Mouse (Mus musculus): ENCODE data around the gene Slc39a5. TPM values are rescaled to one million over a fixed set of nuclear protein-coding genes. Genes with fewer than 3 reads are reported as not detected.
A peak's percentile ranks its signal among the peaks of the same experiment; 100 is the strongest.

The Slc39a5 gene
- total and polyA plus RNA-seq, 3 experiments: not detected

DNA sequence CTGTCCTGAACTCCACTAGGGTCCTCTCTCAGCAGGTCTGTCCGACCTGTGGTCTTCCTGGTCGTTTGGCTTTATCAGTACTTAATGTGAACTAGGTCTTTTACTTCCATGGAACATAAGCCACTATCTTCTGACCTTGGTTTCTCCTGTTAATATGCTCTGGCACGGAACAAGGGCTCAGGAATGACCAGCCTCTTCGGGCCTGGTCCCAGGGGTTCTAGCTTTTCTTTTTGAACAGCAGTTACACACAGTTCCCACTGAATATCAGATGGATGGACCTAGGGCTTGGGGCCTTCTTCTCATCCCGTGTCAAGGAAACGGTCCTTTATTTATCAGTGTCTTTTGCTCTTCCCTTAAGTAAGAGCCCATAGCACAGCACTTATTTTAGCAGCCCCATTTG is 39.2 kb downstream of the Slc39a5 start:
- no peak for TF ChIP-seq MAZ (IDR thresholded peaks at IDR 0.05; ENCODE audit: low read depth, low read length)
- TF ChIP-seq POLR2AphosphoS2 (IDR thresholded peaks at IDR 0.05; ENCODE audit: low read length): 0 out of 2 replicates have a peak, but pooled peaks have one; percentile 29
- 0 out of 4 replicates have a peak, but pooled peaks of 1 of the 2 experiments have one; percentile 13 for TF ChIP-seq POLR2A (IDR thresholded peaks at IDR 0.05; ENCODE audit: control insufficient read depth in 1 of 2, insufficient read depth in 1 of 2, low read depth in 1 of 2, low read length in 2 of 2, poor library complexity in 1 of 2)
- Histone ChIP-seq H3K36me3 (ENCODE audit: control insufficient read depth in 1 of 2, insufficient read depth in 2 of 2, low read length in 2 of 2) (peaks cover 7 to 39% of the 10 kb centered on the region in 2 experiments), H3K9ac (ENCODE audit: control insufficient read depth, low read depth, low read length, poor library complexity, severe bottlenecking) (no peak overlapping the region)

GRCm38 (mm10) chr10:128359226-128359625 is 41.8 kb downstream of the Slc39a5 start:
- Histone ChIP-seq H3K4me1 (ENCODE audit: control insufficient read depth in 1 of 2, insufficient read depth in 2 of 2, low read length in 2 of 2) (no peaks in the 10 kb centered on the region), H3K9me3 (replicated peaks; ENCODE audit: insufficient read depth, low read length) (no peaks in the 10 kb centered on the region), H3K9ac (ENCODE audit: control insufficient read depth, low read depth, low read length, poor library complexity, severe bottlenecking) (no peak overlapping the region), H3K79me2 (ENCODE audit: control insufficient read depth, insufficient read depth, low read length, poor library complexity) (no peaks in the 10 kb centered on the region), H3K36me3 (ENCODE audit: control insufficient read depth in 1 of 2, insufficient read depth in 2 of 2, low read length in 2 of 2) (peaks cover 2 to 55% of the 10 kb centered on the region in 2 experiments; a peak in 3 of 4 replicates), H3K4me3 (ENCODE audit: control insufficient read depth in 1 of 2, insufficient read depth in 1 of 2, low read depth in 2 of 2, low read length in 2 of 2) (no peak overlapping the region), H3K27me3 (ENCODE audit: control insufficient read depth in 1 of 2, insufficient read depth in 2 of 2, low read length in 2 of 2) (no peaks in the 10 kb centered on the region), H3K27ac (ENCODE audit: control insufficient read depth, low read depth, low read length) (no peak overlapping the region)
- no peak for DNase-seq (ENCODE audit: low read depth, low spot score)
- peak; percentile 23; the same call in 1 of the 2 replicates for TF ChIP-seq POLR2AphosphoS2 (IDR thresholded peaks at IDR 0.05; ENCODE audit: low read length)
- TF ChIP-seq GABPA (IDR thresholded peaks at IDR 0.05; ENCODE audit: low read depth, low read length): no peak
- no peak for TF ChIP-seq ZMIZ1 (IDR thresholded peaks at IDR 0.05; ENCODE audit: low read depth, low read length)
- 0 out of 2 replicates have a peak, but pooled peaks have one; percentile 34 for TF ChIP-seq MXI1 (IDR thresholded peaks at IDR 0.05; ENCODE audit: low read depth, low read length)
- peak; percentile 36; the same call in 1 of the 2 replicates for TF ChIP-seq NRF1 (IDR thresholded peaks at IDR 0.05; ENCODE audit: insufficient read depth, low read depth, low read length, poor library complexity, severe bottlenecking)
- peak in 1 of 2 experiments; percentile 29; a peak in 1 of 4 replicates for TF ChIP-seq POLR2A (IDR thresholded peaks at IDR 0.05; ENCODE audit: control insufficient read depth in 1 of 2, insufficient read depth in 1 of 2, low read depth in 1 of 2, low read length in 2 of 2, poor library complexity in 1 of 2)

More for the DNA sequence above, 39.2 kb downstream of the Slc39a5 start:
- no peak for DNase-seq (ENCODE audit: low read depth, low spot score)
- Histone ChIP-seq H3K4me1 (ENCODE audit: control insufficient read depth in 1 of 2, insufficient read depth in 2 of 2, low read length in 2 of 2) (peaks cover 6 to 7% of the 10 kb centered on the region in 2 experiments), H3K27ac (ENCODE audit: control insufficient read depth, low read depth, low read length) (no peak overlapping the region), H3K79me2 (ENCODE audit: control insufficient read depth, insufficient read depth, low read length, poor library complexity) (no peaks in the 10 kb centered on the region), H3K27me3 (ENCODE audit: control insufficient read depth in 1 of 2, insufficient read depth in 2 of 2, low read length in 2 of 2) (no peaks in the 10 kb centered on the region), H3K4me3 (ENCODE audit: control insufficient read depth in 1 of 2, insufficient read depth in 1 of 2, low read depth in 2 of 2, low read length in 2 of 2) (no peak overlapping the region), H3K9me3 (replicated peaks; ENCODE audit: insufficient read depth, low read length) (no peaks in the 10 kb centered on the region)

- peaks cover 2 to 57% of the 10 kb centered on the region in 2 experiments; a peak in 3 of 4 replicates for H3K36me3 ChIP-seq (ENCODE audit: control insufficient read depth in 1 of 2, insufficient read depth in 2 of 2, low read length in 2 of 2)
- no peaks in the 10 kb centered on the region for H3K27me3 ChIP-seq (ENCODE audit: control insufficient read depth in 1 of 2, insufficient read depth in 2 of 2, low read length in 2 of 2)
- no peak overlapping the region for H3K9ac ChIP-seq (ENCODE audit: control insufficient read depth, low read depth, low read length, poor library complexity, severe bottlenecking)
- no peak overlapping the region for H3K27ac ChIP-seq (ENCODE audit: control insufficient read depth, low read depth, low read length)
- no peaks in the 10 kb centered on the region for H3K4me1 ChIP-seq (ENCODE audit: control insufficient read depth in 1 of 2, insufficient read depth in 2 of 2, low read length in 2 of 2)
- no peaks in the 10 kb centered on the region for H3K9me3 ChIP-seq (replicated peaks; ENCODE audit: insufficient read depth, low read length)
- no peaks in the 10 kb centered on the region for H3K79me2 ChIP-seq (ENCODE audit: control insufficient read depth, insufficient read depth, low read length, poor library complexity)
- no peak for TF ChIP-seq SIN3A (IDR thresholded peaks at IDR 0.05; ENCODE audit: low read length)
- TF ChIP-seq CTCF (IDR thresholded peaks at IDR 0.05 in 2 of 3, conservative IDR thresholded peaks at IDR 0.05 in 1 of 3; ENCODE audit: control insufficient read depth in 1 of 3, insufficient read depth in 1 of 3, low read depth in 2 of 3, low read length in 3 of 3, poor library complexity in 1 of 3, severe bottlenecking in 1 of 3): peak; percentile 46 to 71 (median 65)
- TF ChIP-seq MAFK (IDR thresholded peaks at IDR 0.05; ENCODE audit: borderline replicate concordance, low read depth, low read length): no peak
- peak; percentile 52 for TF ChIP-seq SMC3 (IDR thresholded peaks at IDR 0.05; ENCODE audit: low read depth, low read length)
- peak; percentile 8; the same call in 1 of the 2 replicates for TF ChIP-seq ZC3H11A (IDR thresholded peaks at IDR 0.05; ENCODE audit: low read depth, low read length)
- no peak for TF ChIP-seq GATA1 (IDR thresholded peaks at IDR 0.05; ENCODE audit: low read depth, low read length)
- peak; percentile 16 for TF ChIP-seq RAD21 (IDR thresholded peaks at IDR 0.05; ENCODE audit: low read depth, low read length)
- peak; percentile 2; the same call in 1 of the 2 replicates for TF ChIP-seq POLR2AphosphoS2 (IDR thresholded peaks at IDR 0.05; ENCODE audit: low read length)
- no peak for TF ChIP-seq BHLHE40 (IDR thresholded peaks at IDR 0.05; ENCODE audit: borderline replicate concordance, low read depth, low read length)
- H3K4me3 ChIP-seq (ENCODE audit: control insufficient read depth in 1 of 2, insufficient read depth in 1 of 2, low read depth in 2 of 2, low read length in 2 of 2): no peak overlapping the region
- DNase-seq (ENCODE audit: low read depth, low spot score): peak; percentile 70
Observed at GRCm38 (mm10) chr10:128358796-128359195, 42.2 kb downstream of the Slc39a5 start.
